Comparison of ENCODE assay signal across 10 mouse cellular contexts in genomic region chr7:19281680-19282304, GRCm38 (mm10). TPM values are rescaled to one million over a fixed set of nuclear protein-coding genes. Genes with fewer than 3 reads are reported as not detected.
DNase-seq lines count a peak whose midpoint lies in the region; ATAC-seq and TF ChIP-seq lines count a peak whose summit lies in the region.
"Not testable (repeated sequence)": the region's sequence is repeated elsewhere in the genome, so short reads cannot be mapped to it uniquely, and the experiment has no call there.
"Had no signal": no experiment of that assay in that cellular context is flagged by ENCODE, and none has a peak within 500 bp of the region (broad histone marks: within the 10 kb centered on the region; RNA-seq: fewer than 3 reads in every experiment).

No protein-coding gene starts in this region.

- peak overlapping the region; percentile 76 for H3K4me2 ChIP-seq in forebrain, embryonic 15.5 days (replicated peaks)
- peak overlapping the region; percentile 77 for H3K4me2 ChIP-seq in hindbrain, embryonic 13.5 days
- peak overlapping the region; percentile 99 for H3K4me2 ChIP-seq in lung, embryonic 14.5 days

- TF ChIP-seq RAD21 in MEL (IDR thresholded peaks at IDR 0.05; ENCODE audit: low read depth, low read length): peak; percentile 68

- TF ChIP-seq EP300 in MEL (IDR thresholded peaks at IDR 0.05; ENCODE audit: low read depth in 1 of 2, low read length in 2 of 2): not testable (repeated sequence)

- H3K27me3 ChIP-seq in MEL (ENCODE audit: control insufficient read depth in 1 of 2, insufficient read depth in 2 of 2, low read length in 2 of 2): not testable (repeated sequence)
- H3K27me3 ChIP-seq in forebrain, embryonic 15.5 days: peaks cover 41% of the 10 kb centered on the region
- peaks cover 47% of the 10 kb centered on the region for H3K27me3 ChIP-seq in hindbrain, embryonic 13.5 days
- H3K27me3 ChIP-seq in lung, embryonic 14.5 days (ENCODE audit: insufficient read depth, low read length): peaks cover 49% of the 10 kb centered on the region

- H3K9me3 ChIP-seq in MEL (replicated peaks; ENCODE audit: insufficient read depth, low read length); forebrain, embryonic 15.5 days; hindbrain, embryonic 13.5 days; lung, embryonic 14.5 days (ENCODE audit: low read depth, low read length): not testable (repeated sequence)

- WGBS in forebrain, embryonic 15.5 days: 39% methylated on average over 6 of the region's 6 CpGs
- 40% methylated on average over 6 of the region's 6 CpGs for WGBS in hindbrain, embryonic 13.5 days
- 30% methylated on average over 6 of the region's 6 CpGs for WGBS in lung, embryonic 14.5 days

- TF ChIP-seq CTCF in MEL (IDR thresholded peaks at IDR 0.05 in 2 of 3, conservative IDR thresholded peaks at IDR 0.05 in 1 of 3; ENCODE audit: control insufficient read depth in 1 of 3, insufficient read depth in 1 of 3, low read depth in 2 of 3, low read length in 3 of 3, poor library complexity in 1 of 3, severe bottlenecking in 1 of 3): peak; percentile 39 to 63 (median 48)
- TF ChIP-seq CTCF in lung, embryonic 14.5 days (IDR thresholded peaks at IDR 0.05; ENCODE audit: low read depth): peak; percentile 63

- H3K4me1 ChIP-seq in MEL (ENCODE audit: control insufficient read depth in 1 of 2, insufficient read depth in 2 of 2, low read length in 2 of 2); lung, embryonic 14.5 days (ENCODE audit: insufficient read depth): not testable (repeated sequence)
- H3K4me1 ChIP-seq in forebrain, embryonic 15.5 days: peaks cover 36% of the 10 kb centered on the region
- peaks cover 32% of the 10 kb centered on the region for H3K4me1 ChIP-seq in hindbrain, embryonic 13.5 days (replicated peaks)

- ATAC-seq in forebrain, embryonic 15.5 days (replicated peaks): peak; percentile 0; the same call in 1 of the 2 replicates
- not testable (repeated sequence) for ATAC-seq in hindbrain, embryonic 13.5 days (ENCODE audit: low FRiP score)
- peak; percentile 15; the same call in 1 of the 2 replicates for ATAC-seq in lung, embryonic 14.5 days (ENCODE audit: insufficient read depth)

- not testable (repeated sequence) for TF ChIP-seq POLR2A in MEL (IDR thresholded peaks at IDR 0.05; ENCODE audit: control insufficient read depth in 1 of 2, insufficient read depth in 1 of 2, low read depth in 1 of 2, low read length in 2 of 2, poor library complexity in 1 of 2)

- not testable (repeated sequence) for H3K27ac ChIP-seq in MEL (ENCODE audit: control insufficient read depth, low read depth, low read length); forebrain, embryonic 15.5 days (replicated peaks); hindbrain, embryonic 13.5 days; lung, embryonic 14.5 days (ENCODE audit: low read depth)

- not testable (repeated sequence) for H3K9ac ChIP-seq in MEL (ENCODE audit: control insufficient read depth, low read depth, low read length, poor library complexity, severe bottlenecking); forebrain, embryonic 15.5 days (replicated peaks); hindbrain, embryonic 13.5 days; lung, embryonic 14.5 days

- H3K4me3 ChIP-seq in MEL (ENCODE audit: control insufficient read depth in 1 of 2, insufficient read depth in 1 of 2, low read depth in 2 of 2, low read length in 2 of 2): peak overlapping the region in 1 of 2 experiments; percentile 55; a peak in 3 of 4 replicates
- H3K4me3 ChIP-seq in forebrain, embryonic 15.5 days: peak overlapping the region; percentile 88
- H3K4me3 ChIP-seq in hindbrain, embryonic 13.5 days: peak overlapping the region; percentile 87
- H3K4me3 ChIP-seq in lung, embryonic 14.5 days (ENCODE audit: low read depth, low read length): peak overlapping the region; percentile 53; the same call in 1 of the 2 replicates

- not testable (repeated sequence) for H3K79me2 ChIP-seq in MEL (ENCODE audit: control insufficient read depth, insufficient read depth, low read length, poor library complexity)

- DNase-seq in MEL (ENCODE audit: low read depth, low spot score): peak; percentile 69
- DNase-seq in cerebellum, postnatal 14 days: peak; percentile 62 to 74
- peak; percentile 57 to 69 for DNase-seq in kidney, postnatal 36 days
- DNase-seq in lung, embryonic 14.5 days: peak; percentile 55
- DNase-seq in naive thymus-derived CD4-positive, alpha-beta T cell, adult 2 months (ENCODE audit: low read depth): peak; percentile 81
- peak; percentile 49 for DNase-seq in thymus, postnatal 14 days

- not testable (repeated sequence) for H3K36me3 ChIP-seq in MEL (ENCODE audit: control insufficient read depth in 1 of 2, insufficient read depth in 2 of 2, low read length in 2 of 2); forebrain, embryonic 15.5 days; hindbrain, embryonic 13.5 days; lung, embryonic 14.5 days (ENCODE audit: insufficient read depth)

TF ChIP-seq in MEL, 35 proteins besides CTCF, POLR2A, EP300 and RAD21:
- peak; percentile 48; the same call in 1 of the 2 replicates for TF ChIP-seq ZC3H11A (IDR thresholded peaks at IDR 0.05; ENCODE audit: low read depth, low read length)
- TF ChIP-seq SIN3A (IDR thresholded peaks at IDR 0.05; ENCODE audit: low read length): peak; percentile 48; the same call in 1 of the 2 replicates
- TF ChIP-seq USF1 (IDR thresholded peaks at IDR 0.05; ENCODE audit: low read depth, low read length): peak; percentile 57; the same call in 1 of the 2 replicates
- peak; percentile 58 for TF ChIP-seq SMC3 (IDR thresholded peaks at IDR 0.05; ENCODE audit: low read depth, low read length)
- 0 out of 2 replicates have a peak, but pooled peaks have one; percentile 56 for TF ChIP-seq MYC (IDR thresholded peaks at IDR 0.05; ENCODE audit: low read depth, low read length)
TF ChIP-seq in MEL: peak in this region for 5; not testable (repeated sequence) for 30.

RNA-seq across cellular contexts. Expression of gene Rtn2, which starts 0.6 kb away (rescaled TPM):
- total RNA-seq in MEL (2012; rRNA removed): 0.27 and 0.52 TPM in 2 replicates
- 1 to 10 TPM in 1 of 2 experiments, not detected in 1; 1.4 TPM for polyA plus RNA-seq in MEL (2012; ENCODE audit: insufficient read depth in 1 of 2, insufficient read length in 2 of 2, low read depth in 1 of 2, low replicate concordance in 2 of 2, missing spikeins in 1 of 2)
- 123 and 127 TPM in 2 replicates for polyA plus RNA-seq in forebrain, embryonic 15.5 days (2015; fragmentation: Nextera tagmentation; extraction: Ambion mirVana)
- 101 and 104 TPM in 2 replicates for polyA plus RNA-seq in hindbrain, embryonic 13.5 days (2015; fragmentation: Nextera tagmentation; extraction: Ambion mirVana)
- 8.0 and 9.1 TPM in 2 replicates for polyA plus RNA-seq in lung, embryonic 14.5 days (2014; fragmentation: Nextera tagmentation; extraction: Ambion mirVana)

RNA-seq across cellular contexts. Expression of gene Ppm1n, which starts 1.9 kb away (rescaled TPM):
- not detected in 2 replicates for total RNA-seq in MEL (2012; rRNA removed)
- not detected for polyA plus RNA-seq in MEL (2012; ENCODE audit: insufficient read depth in 1 of 2, insufficient read length in 2 of 2, low read depth in 1 of 2, low replicate concordance in 2 of 2, missing spikeins in 1 of 2)
- polyA plus RNA-seq in forebrain, embryonic 15.5 days (2015; fragmentation: Nextera tagmentation; extraction: Ambion mirVana): 0.19 and 0.31 TPM in 2 replicates
- polyA plus RNA-seq in hindbrain, embryonic 13.5 days (2015; fragmentation: Nextera tagmentation; extraction: Ambion mirVana): 0.49 and 0.69 TPM in 2 replicates
- not detected in 2 replicates for polyA plus RNA-seq in lung, embryonic 14.5 days (2014; fragmentation: Nextera tagmentation; extraction: Ambion mirVana)
- total RNA-seq: adrenal gland, postnatal 36 days; heart, adult 8-10 months had no signal

RNA-seq across cellular contexts. Expression of gene Vasp, which starts 10.2 kb away (rescaled TPM):
- 121 and 130 TPM in 2 replicates for total RNA-seq in MEL (2012; rRNA removed)
- polyA plus RNA-seq in MEL (2012; ENCODE audit: insufficient read depth in 1 of 2, insufficient read length in 2 of 2, low read depth in 1 of 2, low replicate concordance in 2 of 2, missing spikeins in 1 of 2): 100 to 1,000 TPM in 1 of 2 experiments, not detected in 1; 185 TPM
- 37.6 and 39.5 TPM in 2 replicates for polyA plus RNA-seq in forebrain, embryonic 15.5 days (2015; fragmentation: Nextera tagmentation; extraction: Ambion mirVana)
- polyA plus RNA-seq in hindbrain, embryonic 13.5 days (2015; fragmentation: Nextera tagmentation; extraction: Ambion mirVana): 38.5 and 39.7 TPM in 2 replicates
- 88.9 and 95.3 TPM in 2 replicates for polyA plus RNA-seq in lung, embryonic 14.5 days (2014; fragmentation: Nextera tagmentation; extraction: Ambion mirVana)

RNA-seq across cellular contexts. Expression of gene Fosb, which starts 28.1 kb away (rescaled TPM):
- total RNA-seq in MEL (2012; rRNA removed): 0.04 and 0.10 TPM in 2 replicates
- polyA plus RNA-seq in MEL (2012; ENCODE audit: insufficient read depth in 1 of 2, insufficient read length in 2 of 2, low read depth in 1 of 2, low replicate concordance in 2 of 2, missing spikeins in 1 of 2): under 1 TPM in 1 of 2 experiments, not detected in 1; 0.49 TPM
- polyA plus RNA-seq in forebrain, embryonic 15.5 days (2015; fragmentation: Nextera tagmentation; extraction: Ambion mirVana): 0.11 TPM in 2 replicates
- 0.06 and 0.08 TPM in 2 replicates for polyA plus RNA-seq in hindbrain, embryonic 13.5 days (2015; fragmentation: Nextera tagmentation; extraction: Ambion mirVana)
- polyA plus RNA-seq in lung, embryonic 14.5 days (2014; fragmentation: Nextera tagmentation; extraction: Ambion mirVana): not detected in 2 replicates

RNA-seq across cellular contexts. Expression of gene Opa3, which starts 53.7 kb away (rescaled TPM):
- 16.3 and 18.5 TPM in 2 replicates for total RNA-seq in MEL (2012; rRNA removed)
- polyA plus RNA-seq in MEL (2012; ENCODE audit: insufficient read depth in 1 of 2, insufficient read length in 2 of 2, low read depth in 1 of 2, low replicate concordance in 2 of 2, missing spikeins in 1 of 2): 10 to 100 TPM; 37.2 to 85.4 TPM
- polyA plus RNA-seq in forebrain, embryonic 15.5 days (2015; fragmentation: Nextera tagmentation; extraction: Ambion mirVana): 40.6 and 44.5 TPM in 2 replicates
- polyA plus RNA-seq in hindbrain, embryonic 13.5 days (2015; fragmentation: Nextera tagmentation; extraction: Ambion mirVana): 36.9 and 37.1 TPM in 2 replicates
- 38.0 and 39.4 TPM in 2 replicates for polyA plus RNA-seq in lung, embryonic 14.5 days (2014; fragmentation: Nextera tagmentation; extraction: Ambion mirVana)

Comparison
In these comparisons a context has a peak if more than half of its experiments do, and no peak if none do; other contexts are left out.
1. RNA of gene Rtn2, which starts 0.6 kb away (polyA plus RNA-seq): 123 to 127 TPM in forebrain, embryonic 15.5 days and 101 to 104 TPM in hindbrain, embryonic 13.5 days; 8.0 to 9.1 TPM in lung, embryonic 14.5 days and 1.4 TPM in MEL; every median in the first group is over 10 times any median in the second.
2. Peak in every context shown above with its lines, with median percentiles within 50 percentile points of each other: DNase-seq and H3K4me2 ChIP-seq.